Mouse (Mus musculus) macrophage (primary cell): ENCODE measurements around the gene Hsd17b14. TPM values are rescaled to one million over a fixed set of nuclear protein-coding genes. Genes with fewer than 3 reads are reported as not detected.
"Not testable (repeated sequence)": the region's sequence is repeated elsewhere in the genome, so short reads cannot be mapped to it uniquely, and the experiment has no call there.

Experiments
- H3K27ac ChIP-seq: fragments of 350-480 bp; formaldehyde crosslinking; 2 replicates; pipeline ENCODE4 v1.9.0; 2021
- H3K36me3 ChIP-seq: fragments of 350-480 bp; formaldehyde crosslinking; 2 replicates; pipeline ENCODE4 v1.9.0; 2021; ENCODE audit errors: inconsistent target
- H3K4me3 ChIP-seq: fragments of 350-480 bp; formaldehyde crosslinking; 2 replicates; pipeline ENCODE4 v1.9.0; 2021; ENCODE audit errors: inconsistent target
- H3K79me2 ChIP-seq: fragments of 350-480 bp; formaldehyde crosslinking; 2 replicates; pipeline ENCODE4 v1.9.0; 2021; ENCODE audit errors: inconsistent target
- WGBS: methylation state at CpG from one replicate; pipeline ENCODE4 v1.1.7; 2026; ENCODE audit warnings: inconsistent platforms; ENCODE audit not compliant: missing documents; 5-methylcytosine and 5-hydroxymethylcytosine counted together
- polyA plus RNA-seq: library from polyadenylated mRNA; stranded (reverse); fragments of 250-400 nt; gene quantifications from 3 replicates; pipeline ENCODE4 v1.2.4, GENCODE M21; 2018; ENCODE audit warnings: inconsistent platforms

Gene Hsd17b14
- polyA plus RNA-seq, 1 experiment from 2014 or later = 5.8 TPM

DNA sequence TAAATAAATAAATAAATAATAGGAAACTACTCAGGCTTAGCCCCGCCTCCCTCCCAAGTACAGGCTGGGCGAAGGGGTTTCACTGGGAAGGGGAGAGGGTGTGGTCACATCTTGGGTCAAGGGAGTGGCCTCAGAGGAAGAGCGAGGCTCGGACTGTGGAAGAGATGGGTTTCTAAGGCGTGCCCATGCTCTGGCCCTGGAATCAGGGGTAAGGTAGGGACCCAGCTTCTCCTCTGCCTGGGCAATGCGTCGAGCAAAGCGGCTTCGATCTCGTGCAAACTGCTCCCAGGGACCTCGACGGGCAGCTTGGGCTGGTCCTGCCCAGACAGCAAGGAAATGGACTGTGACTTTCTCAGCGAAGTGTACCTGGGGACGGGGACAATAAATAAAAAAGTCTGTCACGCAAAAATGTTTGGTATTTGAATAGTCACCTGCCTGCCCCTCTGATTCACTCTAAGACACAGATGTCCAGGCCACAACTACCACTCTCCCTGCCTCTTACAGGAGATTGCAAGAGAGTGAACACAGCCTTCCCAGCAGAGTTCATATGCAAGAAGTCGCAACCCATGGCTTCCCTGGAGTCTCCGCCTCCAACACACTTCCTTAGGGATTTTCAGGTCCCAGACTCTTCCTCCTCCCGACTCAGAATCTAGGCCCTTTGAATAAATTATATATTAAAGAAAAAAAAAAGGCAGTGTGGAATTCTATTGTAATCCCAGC, 31.6 kb upstream of the Hsd17b14 start:
- 90% methylated on average over 15 of the region's 18 CpGs for WGBS
- Histone ChIP-seq H3K36me3 (no peaks in the 10 kb centered on the region), H3K27ac (peak overlapping the region; percentile 27; the same call in 1 of the 2 replicates), H3K79me2 (peaks cover 40% of the 10 kb centered on the region), H3K4me3 (peak overlapping the region; percentile 17; the same call in 1 of the 2 replicates)

DNA sequence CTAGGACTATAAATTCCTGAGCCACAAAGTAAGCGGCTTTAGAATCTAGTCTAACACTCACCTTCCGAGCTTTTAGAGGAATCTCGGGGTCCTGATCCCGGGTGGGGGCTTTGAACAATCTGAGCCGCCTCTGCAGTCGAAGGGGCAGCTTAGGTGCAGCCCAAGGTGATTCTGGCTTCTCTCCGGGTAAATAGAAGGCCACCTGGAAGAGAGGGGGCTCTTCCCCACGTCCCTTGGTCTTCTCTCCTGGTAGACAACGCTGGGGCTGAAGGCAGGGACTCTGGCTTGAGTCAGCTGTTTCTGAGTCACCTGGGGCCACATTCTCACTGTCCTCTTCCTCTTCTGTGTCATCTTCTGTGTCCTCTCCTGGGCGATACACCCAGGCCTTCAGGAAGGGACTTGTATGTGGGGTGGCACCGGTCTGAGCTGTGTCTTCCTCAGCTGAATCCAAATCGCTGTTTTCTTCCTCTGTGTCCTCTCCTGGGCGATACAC, 31.0 kb upstream of the Hsd17b14 start:
- Histone ChIP-seq H3K27ac (peak overlapping the region; percentile 27; the same call in 1 of the 2 replicates), H3K79me2 (peaks cover 40% of the 10 kb centered on the region), H3K4me3 (peak overlapping the region; percentile 17; the same call in 1 of the 2 replicates), H3K36me3 (no peaks in the 10 kb centered on the region)
- WGBS = 75% methylated on average over 10 of the region's 13 CpGs

DNA sequence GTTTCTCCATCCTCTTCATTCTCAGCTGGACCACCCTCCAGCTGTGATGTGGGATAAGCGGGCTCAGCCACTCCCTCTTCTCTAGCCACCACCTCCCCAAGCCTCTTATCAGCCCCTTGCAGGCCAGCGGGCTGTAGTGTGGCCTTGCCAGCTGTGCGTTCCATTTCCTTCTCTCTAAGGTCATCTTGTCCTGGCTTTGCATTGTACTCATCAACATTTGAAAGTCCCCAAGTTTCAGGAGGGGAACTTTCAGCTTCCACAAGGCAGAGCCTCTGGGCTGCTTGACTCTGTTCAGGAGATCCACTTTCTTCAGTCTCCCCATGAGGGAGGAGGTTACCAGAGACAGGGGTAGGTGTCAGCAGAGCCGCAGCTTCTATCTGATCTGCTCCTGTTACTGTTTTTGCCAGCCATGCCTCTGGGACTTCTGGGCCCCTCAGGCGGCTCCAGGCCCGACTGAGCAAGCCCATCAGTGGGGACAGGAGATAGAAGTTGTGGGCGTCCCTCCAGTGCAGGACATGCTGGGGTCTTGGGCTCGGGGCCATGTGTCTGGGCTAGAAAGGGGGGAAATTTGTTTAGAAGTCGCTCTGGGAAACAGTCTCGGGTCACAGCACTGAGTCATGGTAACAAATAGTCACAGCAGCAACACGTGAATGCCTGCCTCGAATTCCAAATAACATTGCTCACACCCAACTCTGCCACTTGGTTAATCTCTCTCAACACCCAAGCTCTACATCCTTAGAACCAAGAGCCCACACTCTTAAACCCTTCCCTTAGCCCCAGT, 29.7 kb upstream of the Hsd17b14 start:
- peak overlapping the region; percentile 88 for H3K27ac ChIP-seq
- H3K4me3 ChIP-seq = peak overlapping the region; percentile 95
- H3K36me3 ChIP-seq = no peaks in the 10 kb centered on the region
- peaks cover 40% of the 10 kb centered on the region for H3K79me2 ChIP-seq
- WGBS = 14% methylated on average over 12 of the region's 12 CpGs

DNA sequence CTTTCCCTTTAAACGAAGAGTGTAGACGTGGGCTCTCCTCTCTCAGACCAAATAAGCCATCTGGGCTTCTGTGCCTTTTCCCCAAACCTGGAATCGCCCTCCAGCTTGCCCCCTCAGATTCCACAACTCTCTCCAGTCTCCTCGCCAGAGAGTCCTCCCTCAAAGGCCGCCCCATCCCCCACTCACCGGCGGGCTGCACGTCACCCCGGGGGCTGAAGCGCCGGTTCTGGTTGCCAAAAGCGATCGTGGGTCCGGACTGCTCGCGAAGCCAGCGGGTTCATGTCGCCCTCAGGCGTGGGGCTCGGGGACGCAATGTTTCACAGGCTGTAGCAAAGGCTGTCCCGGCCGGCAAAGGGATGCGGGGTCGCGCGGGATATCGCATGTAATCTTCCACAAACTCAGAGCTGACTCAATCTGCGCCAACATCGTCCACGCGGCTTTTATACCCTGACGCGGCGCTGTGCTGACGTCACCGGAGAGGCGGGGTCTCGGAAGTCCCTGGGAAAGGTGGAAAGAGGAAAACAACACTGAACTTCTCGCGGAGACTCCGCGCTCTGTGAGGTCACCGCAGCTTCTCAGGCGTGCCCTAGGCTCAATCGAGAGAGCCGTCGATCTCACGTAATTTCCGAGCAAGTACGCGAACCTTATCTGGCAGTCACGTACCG, 28.8 kb upstream of the Hsd17b14 start, which contains the start of the genes Ppp1r15a and Plekha4:
TSS of gene Ppp1r15a (minus strand) at position 460 of the 665 bp plus-strand sequence.
TSS of gene Plekha4 (plus strand) at position 522 of the 665 bp plus-strand sequence.
- Histone ChIP-seq H3K27ac (peak within 1 kb of the TSS; percentile 88), H3K4me3 (peak within 1 kb of the TSS; percentile 95), H3K79me2 (peaks cover 40% of the 10 kb centered on the region), H3K36me3 (no peaks in the 10 kb centered on the region)
- under 1% methylated on average over 53 of the region's 54 CpGs for WGBS

DNA sequence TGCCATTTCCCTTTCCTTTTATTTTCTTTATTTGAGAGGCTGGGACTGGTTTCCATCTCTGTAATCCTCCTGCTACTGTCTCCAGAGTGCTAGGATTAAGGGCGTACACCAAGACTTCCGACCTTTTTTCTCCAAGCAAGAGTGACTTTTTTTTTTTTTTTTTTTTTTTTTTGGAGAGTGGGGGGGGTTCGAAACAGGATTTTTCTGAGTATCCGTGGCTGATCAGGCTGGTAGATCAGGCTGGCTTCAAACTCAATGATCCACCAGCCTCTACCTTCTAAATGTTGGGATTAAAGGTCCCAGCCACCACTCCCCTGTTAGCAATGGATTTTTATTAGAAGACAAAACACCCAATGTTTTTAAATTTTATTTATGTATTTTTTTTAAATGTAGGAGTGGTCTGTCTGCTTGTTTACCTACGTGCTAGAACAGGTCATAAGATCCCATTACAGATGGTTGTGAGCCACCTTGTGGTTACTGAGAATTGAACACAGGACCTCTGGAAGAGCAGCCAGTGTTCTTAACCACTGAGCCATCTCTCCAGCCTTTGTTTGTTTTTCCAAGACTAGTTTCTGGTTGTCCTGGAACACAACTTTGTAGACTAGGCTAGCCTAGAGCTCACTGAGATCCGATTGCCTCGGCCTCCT, 28.1 kb upstream of the Hsd17b14 start:
- Histone ChIP-seq H3K4me3 (peak overlapping the region; percentile 95), H3K27ac (peak overlapping the region; percentile 88), H3K36me3 (no peaks in the 10 kb centered on the region), H3K79me2 (peaks cover 40% of the 10 kb centered on the region)
- 64% methylated on average over 3 of the region's 7 CpGs for WGBS

DNA sequence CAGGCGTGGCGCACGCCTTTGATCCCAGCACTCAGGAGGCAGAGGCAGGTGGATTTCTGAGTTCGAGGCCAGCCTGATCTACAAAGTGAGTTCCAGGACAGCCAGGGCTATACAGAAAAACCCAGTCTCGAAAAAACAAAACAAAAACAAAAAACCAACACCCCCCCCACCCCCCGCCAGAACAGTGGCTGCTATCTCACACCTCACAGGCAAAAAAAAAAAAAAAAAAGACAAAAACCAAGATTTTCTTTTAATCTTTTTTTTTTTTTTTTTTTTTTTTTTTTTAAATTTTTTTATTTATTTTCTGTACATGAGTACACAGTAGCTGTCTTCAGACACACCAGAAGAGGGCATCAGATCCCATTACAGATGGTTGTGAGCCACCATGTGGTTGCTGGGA, 27.5 kb upstream of the Hsd17b14 start:
- not testable (repeated sequence) for H3K4me3 ChIP-seq, H3K36me3 ChIP-seq, H3K27ac ChIP-seq
- 89% methylated on average over 5 of the region's 6 CpGs for WGBS
- peaks cover 38% of the 10 kb centered on the region for H3K79me2 ChIP-seq

DNA sequence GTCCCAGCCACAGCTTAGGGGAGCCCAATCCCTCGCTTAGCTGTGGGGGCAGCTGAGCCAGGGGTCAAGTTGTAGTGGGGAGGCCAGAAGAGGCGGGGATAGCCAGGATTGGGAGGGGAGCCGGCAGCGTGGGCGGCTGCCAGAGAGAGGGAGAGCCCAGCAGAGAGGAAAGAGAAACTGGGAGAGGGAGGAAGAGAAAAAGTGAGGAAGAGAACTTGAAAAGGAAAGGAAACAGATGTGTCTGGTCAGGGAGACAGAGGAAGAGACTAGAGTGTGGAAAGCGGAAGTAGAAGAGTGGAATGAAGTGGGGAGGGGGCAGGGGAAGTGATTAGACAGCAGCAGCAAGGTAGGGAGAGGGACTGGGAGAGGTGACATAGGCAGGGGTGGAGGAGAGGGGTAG, 25.2 kb upstream of the Hsd17b14 start:
- peak overlapping the region; percentile 37; the same call in 1 of the 2 replicates for H3K27ac ChIP-seq
- H3K79me2 ChIP-seq = peaks cover 15% of the 10 kb centered on the region
- H3K36me3 ChIP-seq = no peaks in the 10 kb centered on the region
- 3% methylated on average over 6 of the region's 6 CpGs for WGBS
- H3K4me3 ChIP-seq = no peak overlapping the region

DNA sequence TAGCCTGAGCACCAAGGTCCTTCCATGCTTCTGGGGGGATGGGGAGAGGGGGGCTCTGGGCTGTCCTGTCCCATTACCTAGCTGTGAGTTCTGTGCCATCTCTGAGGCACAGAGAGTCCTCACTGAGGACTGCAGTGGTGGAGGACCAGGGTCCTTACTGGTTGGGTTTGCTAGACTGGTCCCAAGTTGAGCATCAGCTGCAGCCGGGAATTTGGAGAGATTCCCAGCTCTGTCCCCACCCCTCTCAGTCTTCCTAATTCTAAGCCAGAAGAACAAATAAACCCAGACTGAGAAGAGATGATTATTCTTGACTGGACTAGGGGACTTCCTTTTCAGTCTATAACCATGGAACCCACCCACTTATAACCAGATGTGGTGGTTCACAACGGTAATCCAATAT, 24.1 kb upstream of the Hsd17b14 start:
- Histone ChIP-seq H3K27ac (no peak overlapping the region), H3K4me3 (no peak overlapping the region), H3K79me2 (peaks cover 3% of the 10 kb centered on the region), H3K36me3 (no peaks in the 10 kb centered on the region)
- 88% methylated on average over 2 of the region's 2 CpGs for WGBS

DNA sequence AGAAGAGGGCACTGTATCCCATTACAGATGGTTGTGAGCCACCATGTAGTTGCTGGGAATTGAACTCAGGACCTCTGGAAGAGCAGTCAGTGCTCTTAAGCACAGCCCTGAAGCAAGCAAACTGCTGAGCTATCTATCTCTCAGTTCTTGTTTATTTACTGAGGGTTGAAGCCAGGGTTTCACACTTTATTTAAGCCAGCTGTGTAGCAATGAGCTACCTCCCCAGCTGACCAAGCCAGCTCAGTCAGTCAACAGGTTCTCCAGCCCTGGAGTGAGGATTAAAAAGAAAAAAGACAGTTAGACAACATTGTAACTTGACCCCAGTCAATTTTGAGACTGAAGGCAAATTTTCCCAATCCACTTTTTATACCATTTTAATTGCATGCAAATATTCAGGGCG, 19.0 kb upstream of the Hsd17b14 start:
- peak overlapping the region; percentile 76 for H3K27ac ChIP-seq
- no peaks in the 10 kb centered on the region for H3K36me3 ChIP-seq
- no peak overlapping the region for H3K4me3 ChIP-seq
- H3K79me2 ChIP-seq = no peaks in the 10 kb centered on the region
- WGBS = 64% methylated on average over 1 of the region's 1 CpGs

DNA sequence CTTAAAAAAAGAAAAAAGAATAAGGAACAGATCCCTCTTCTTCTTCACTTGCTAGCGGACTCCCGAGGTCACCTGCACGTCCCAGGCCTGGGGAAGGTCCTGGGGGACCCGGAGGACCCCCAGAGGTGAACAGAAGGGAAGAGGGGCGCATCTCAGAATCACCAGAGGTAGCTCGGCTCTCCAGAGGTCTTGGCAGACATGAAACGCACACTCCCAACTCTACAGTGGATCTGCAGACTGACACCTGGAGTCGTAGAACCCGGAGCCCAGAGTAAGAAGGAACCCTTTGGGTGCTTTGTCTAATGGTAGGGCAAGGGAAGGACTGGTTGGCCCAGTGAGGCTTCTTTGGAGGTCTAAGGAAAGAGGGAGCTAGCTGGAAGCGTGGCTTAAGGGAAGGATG, 17.1 kb upstream of the Hsd17b14 start:
- Histone ChIP-seq H3K79me2 (no peaks in the 10 kb centered on the region), H3K27ac (peak overlapping the region; percentile 42), H3K4me3 (peak overlapping the region; percentile 47), H3K36me3 (no peaks in the 10 kb centered on the region)
- 89% methylated on average over 8 of the region's 10 CpGs for WGBS

DNA sequence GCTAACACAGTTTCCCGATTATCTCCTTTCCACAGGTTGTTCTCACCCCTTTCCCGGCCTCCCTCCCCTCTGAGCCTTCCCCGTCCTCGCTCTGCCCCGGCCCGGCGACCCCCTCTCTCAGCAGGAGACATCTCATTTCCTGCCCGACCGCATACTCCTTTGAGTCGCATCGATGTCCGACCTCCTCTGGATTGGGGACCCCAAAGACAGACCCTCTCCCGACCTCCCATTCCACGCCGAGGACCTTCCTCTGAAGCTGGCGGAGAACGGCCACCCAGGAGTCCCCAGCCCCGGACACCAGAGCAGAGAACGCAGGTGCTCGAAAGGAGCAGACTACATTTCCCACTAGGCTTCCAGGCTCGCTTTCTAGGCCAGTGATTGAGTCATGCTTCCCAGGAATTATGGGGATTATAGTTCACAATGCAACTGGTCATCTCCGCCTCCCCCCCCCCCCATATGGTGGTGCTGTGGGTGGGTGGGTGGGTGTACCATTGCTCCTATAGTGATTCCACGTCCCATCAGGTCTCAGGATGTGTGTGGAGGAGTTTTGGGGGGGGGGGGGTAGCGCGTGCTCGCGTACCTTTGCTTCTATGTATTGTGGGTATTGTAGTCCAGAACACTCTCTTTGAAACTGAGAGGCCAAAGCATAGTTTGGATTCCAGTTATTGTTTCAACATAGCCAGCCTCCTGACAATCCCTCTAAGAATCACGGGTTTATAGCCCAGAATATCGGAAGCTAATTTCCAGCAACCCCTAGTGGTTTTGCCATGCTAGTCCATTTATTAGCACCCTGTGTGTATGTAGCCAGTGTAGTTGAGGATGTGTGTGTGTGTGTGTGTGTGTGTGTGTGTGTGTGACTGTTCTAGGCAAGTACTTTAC, 16.3 kb upstream of the Hsd17b14 start:
- WGBS = 6% methylated on average over 27 of the region's 29 CpGs
- Histone ChIP-seq H3K36me3 (no peaks in the 10 kb centered on the region), H3K4me3 (peak overlapping the region; percentile 47), H3K27ac (peak overlapping the region; percentile 42), H3K79me2 (no peaks in the 10 kb centered on the region)

DNA sequence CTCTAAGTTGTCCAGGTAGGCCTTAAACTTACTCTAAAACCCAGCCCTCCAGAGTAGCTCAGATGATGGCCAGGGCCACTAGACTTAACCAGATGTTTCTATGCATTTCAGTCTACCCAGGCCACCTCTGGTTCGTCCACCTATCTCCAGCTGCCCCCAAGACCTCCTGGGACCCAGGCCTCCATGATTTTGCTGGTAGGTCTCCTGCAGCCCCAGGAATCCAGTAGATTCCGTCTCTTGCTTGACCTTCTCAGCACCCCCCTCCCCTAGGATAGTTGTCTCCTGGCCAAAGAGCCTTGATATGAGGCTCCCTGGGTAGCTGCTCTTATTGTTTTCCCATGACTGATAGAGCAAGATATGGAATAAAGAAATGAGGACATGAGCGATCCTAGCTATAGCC, 15.6 kb upstream of the Hsd17b14 start:
- H3K36me3 ChIP-seq = no peaks in the 10 kb centered on the region
- H3K4me3 ChIP-seq = no peak overlapping the region
- WGBS = 97% methylated on average over 3 of the region's 3 CpGs
- H3K27ac ChIP-seq = no peak overlapping the region
- no peaks in the 10 kb centered on the region for H3K79me2 ChIP-seq

DNA sequence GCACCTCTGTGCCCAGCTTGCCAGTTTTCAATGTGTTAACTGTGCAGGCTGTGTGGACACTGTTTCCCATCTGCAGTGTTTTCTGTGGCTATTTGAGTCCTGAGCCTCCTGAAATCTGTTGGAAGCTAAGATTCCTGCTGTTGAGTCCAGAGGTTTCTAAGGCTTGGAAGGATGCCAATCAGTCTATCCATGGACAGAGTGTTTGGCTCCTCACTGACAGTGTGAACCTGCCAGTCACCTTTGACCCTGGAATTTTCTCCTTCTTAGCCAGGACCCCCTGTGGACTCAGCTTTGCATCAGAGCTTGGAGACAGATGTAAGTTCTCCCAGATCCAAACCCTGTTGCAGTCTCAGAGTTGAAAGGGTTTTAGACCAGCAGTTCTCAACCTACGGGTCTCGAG, 14.5 kb upstream of the Hsd17b14 start:
- H3K4me3 ChIP-seq = no peak overlapping the region
- no peaks in the 10 kb centered on the region for H3K36me3 ChIP-seq
- WGBS = 96% methylated on average over 2 of the region's 2 CpGs
- no peak overlapping the region for H3K27ac ChIP-seq
- H3K79me2 ChIP-seq = no peaks in the 10 kb centered on the region
